Mouse (Mus musculus): ENCODE data around the gene Pde1a.

The Pde1a gene

GRCm38 (mm10) chr2:80038642-80039445 lies 90.4 kb downstream of the Pde1a start:
- DNase-seq, result no peak

GRCm38 (mm10) chr2:80037971-80038370 lies 91.3 kb downstream of the Pde1a start:
- no peak for DNase-seq

- no peak for DNase-seq
These were observed 100.2 kb downstream of the Pde1a start for GRCm38 (mm10) chr2:80029051-80029450.

- no peak for DNase-seq
These were observed 103.2 kb downstream of the Pde1a start for GRCm38 (mm10) chr2:80026053-80026452.

DNA sequence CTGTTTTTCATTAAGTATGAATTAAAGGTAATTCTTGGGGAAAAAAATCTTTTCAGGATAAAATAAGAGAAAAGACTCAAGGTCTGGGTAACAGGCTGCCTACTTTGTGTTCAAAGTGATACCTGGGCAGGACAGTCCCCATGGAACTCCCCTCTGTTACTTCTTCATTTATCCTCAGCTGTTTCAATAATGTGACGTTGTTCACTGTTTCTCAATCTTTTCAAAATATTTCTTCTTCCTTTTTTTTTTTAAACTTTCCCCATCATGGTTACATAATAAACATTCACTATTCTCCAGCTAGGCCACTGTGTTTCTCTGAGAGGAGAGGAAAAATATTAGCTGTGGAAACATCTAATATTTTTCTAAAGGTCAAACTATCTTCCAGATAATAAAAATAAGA lies 103.7 kb downstream of the Pde1a start:
- DNase-seq, result no peak

- DNase-seq, result no peak
These were observed 104.2 kb downstream of the Pde1a start for GRCm38 (mm10) chr2:80025038-80025437.

- no peak for DNase-seq
These were observed 115.1 kb downstream of the Pde1a start for GRCm38 (mm10) chr2:80014161-80014560.

DNA sequence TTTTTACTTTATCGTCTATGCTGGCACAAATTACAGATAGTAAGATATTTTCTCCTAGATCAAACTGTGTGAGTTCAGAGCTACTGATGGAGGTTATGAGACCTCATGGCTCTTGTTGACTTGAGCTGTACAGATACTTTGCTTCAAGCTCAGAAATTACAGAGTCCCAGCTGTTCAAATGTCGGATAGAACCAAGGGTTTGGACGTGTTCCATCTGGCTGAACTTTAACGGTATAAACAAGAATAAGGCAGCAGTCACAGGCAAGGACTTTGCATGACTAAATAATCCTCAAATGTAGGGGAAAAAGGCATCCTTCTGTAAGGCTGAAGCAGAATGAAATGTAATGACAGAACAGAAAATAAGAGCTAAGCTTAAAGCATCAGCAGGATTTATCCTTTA lies 116.2 kb downstream of the Pde1a start:
- no peak for DNase-seq

DNA sequence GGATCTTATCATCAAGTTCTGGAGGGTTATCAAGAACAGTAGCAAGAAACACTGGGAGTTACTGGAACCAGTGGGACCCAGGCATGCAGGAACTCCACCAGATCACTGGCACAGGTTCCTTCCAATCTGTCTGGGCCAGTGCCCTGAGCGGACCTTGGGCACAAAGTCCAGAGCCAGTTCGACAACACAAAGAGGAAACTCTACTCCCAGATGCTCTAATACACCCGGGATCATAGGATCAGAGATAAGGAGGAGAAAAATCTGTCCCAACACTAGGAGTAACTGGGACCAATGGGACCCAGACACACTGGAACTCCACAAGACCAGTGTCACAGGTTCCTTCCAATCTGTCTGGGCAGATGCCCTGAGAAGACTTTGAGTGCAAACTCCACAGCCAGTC lies 130.1 kb downstream of the Pde1a start:
- DNase-seq, result no peak

- no peak for DNase-seq
These were observed 130.8 kb downstream of the Pde1a start for GRCm38 (mm10) chr2:79998460-79998859.

GRCm38 (mm10) chr2:79991642-79992041 lies 137.6 kb downstream of the Pde1a start:
- DNase-seq, result no peak

DNA sequence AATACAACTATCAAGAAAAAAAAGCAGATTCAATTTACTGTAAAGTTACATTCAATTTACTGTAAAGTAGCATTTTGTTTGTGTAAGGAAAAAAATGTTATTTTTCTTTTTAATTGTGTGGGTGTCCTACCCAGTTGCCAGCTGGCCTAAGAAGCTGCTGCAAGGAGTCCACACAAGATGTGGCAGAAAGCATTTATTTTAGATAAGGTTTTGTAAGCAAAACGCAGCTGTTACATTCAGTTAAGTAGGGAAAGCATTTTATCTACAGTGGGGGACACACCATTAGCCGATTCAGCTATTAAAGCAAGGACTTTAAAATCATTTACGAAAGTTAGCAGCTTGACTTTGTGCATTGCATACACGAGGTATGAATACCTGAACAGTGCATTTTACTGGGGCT lies 145.5 kb downstream of the Pde1a start:
- no peak for DNase-seq

DNA sequence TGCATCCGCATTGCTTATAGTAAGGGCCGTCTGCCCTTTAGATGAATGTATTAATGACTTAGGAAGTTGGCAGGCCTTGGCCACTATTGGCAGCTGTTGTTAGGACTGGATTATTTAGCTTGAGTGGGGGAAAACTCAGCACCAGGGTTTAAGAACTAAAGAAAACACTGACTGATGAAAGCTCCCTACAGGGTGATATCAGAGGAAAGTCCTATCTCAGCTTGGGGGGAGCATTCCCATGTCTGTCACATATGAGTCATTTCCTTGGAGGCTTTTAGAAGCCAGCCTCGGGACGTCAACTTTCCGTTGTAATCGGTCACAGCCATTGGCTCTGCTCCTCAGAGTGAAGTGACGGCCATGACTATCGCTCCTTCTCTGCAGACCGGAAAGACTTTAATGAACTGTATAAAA lies 146.0 kb downstream of the Pde1a start:
- DNase-seq, result no peak

GRCm38 (mm10) chr2:79981781-79982180 lies 147.5 kb downstream of the Pde1a start:
- DNase-seq, result no peak

DNA sequence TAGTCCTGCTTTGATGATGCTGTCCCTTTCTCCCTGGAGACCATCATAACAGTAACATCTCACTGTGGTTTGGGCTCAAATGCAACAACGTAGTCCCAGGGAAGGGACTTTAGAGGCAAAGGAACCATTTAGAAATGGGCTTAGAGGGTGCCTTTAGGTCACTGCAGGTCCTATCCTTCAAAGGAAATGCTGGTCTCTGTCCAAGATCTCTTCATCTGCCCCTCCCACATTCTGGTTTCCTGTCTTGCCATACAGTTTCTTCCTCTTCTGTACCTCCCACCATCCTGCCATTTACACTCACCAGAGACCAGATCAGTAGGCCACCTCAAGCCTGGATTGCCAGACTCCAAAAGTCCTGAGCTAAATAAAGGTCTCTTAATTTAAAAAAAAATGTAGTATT lies 150.3 kb downstream of the Pde1a start:
- no peak for DNase-seq

DNA sequence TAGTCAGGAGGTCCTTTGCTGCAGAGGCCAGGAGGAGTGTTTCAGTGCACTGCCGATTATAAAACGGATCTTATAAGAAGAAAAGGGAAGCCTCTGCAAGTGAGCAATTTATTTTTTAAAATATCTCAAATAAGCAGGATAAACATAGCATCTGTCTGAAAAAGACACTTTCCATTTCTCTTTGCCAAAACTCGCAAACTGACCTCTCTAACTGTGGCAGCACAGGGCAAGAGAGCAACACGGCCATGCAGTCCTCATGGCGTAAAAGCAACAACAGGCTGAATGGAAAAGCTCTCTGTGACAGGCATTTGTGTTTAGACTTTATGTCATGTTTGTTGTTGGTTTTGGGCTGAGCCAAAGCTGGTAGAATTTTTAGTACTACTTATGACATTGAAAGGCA lies 152.0 kb downstream of the Pde1a start:
- DNase-seq, result no peak

GRCm38 (mm10) chr2:79975947-79976346 lies 153.3 kb downstream of the Pde1a start:
- DNase-seq, result no peak

- DNase-seq, result no peak
These were observed 157.0 kb downstream of the Pde1a start for GRCm38 (mm10) chr2:79972271-79972670.

DNA sequence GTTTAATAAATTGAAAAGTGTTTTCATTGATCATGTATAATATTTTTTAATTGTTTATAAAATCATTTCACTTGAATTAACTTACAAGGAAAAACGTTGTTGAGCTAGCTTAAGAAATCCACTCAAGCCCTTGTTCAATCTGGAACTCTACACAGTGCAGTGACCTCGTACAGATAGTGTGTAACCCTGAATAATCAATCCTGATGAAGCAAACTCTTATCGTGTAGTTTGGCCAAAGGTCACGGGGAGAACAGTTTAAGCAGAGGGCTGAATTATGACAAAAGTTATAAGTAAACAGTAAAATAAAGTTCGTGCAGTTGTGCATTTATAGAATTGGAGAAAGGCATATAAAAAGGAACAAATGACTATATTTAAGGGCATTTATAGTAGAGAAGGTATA lies 159.7 kb downstream of the Pde1a start:
- no peak for DNase-seq

- DNase-seq, result no peak
These were observed 162.4 kb downstream of the Pde1a start for GRCm38 (mm10) chr2:79966681-79967506.

GRCm38 (mm10) chr2:79966086-79966485 lies 163.2 kb downstream of the Pde1a start:
- DNase-seq, result no peak

GRCm38 (mm10) chr2:79964964-79965363 lies 164.3 kb downstream of the Pde1a start:
- DNase-seq, result no peak

DNA sequence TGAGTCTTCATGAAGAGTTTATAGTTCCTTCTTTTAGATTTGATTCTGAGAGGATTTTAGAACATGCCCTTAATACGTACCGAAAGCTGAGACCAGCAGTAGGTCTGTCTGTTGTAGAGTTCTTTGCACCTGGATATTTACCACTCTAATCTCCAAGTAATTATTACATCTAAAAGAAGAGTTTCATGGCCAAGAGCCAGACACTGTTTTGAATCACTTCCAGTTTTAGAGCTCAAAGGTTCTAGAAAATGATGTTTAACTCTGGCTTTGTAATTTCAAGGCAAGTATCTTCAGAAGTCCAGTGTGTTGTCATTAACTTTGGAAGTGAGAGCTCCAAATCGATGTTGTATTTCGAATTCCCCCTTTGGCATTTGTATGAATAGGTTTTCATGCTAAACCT lies 167.8 kb downstream of the Pde1a start:
- no peak for DNase-seq

- no peak for DNase-seq
These were observed 171.5 kb downstream of the Pde1a start for GRCm38 (mm10) chr2:79957659-79958340.
